Mouse (Mus musculus): ENCODE results near the gene Prr11. TPM values are rescaled to one million over a fixed set of nuclear protein-coding genes. Genes with fewer than 3 reads are reported as not detected.

Prr11 gene
- polyA plus RNA-seq, 1 experiment = 9.3 TPM

GRCm38 (mm10) chr11:87126281-87126823 is 17.8 kb upstream of the Prr11 start:
- TF ChIP-seq MYOG (IDR thresholded peaks at IDR 0.05; ENCODE audit: control insufficient read depth in 1 of 3, insufficient read depth in 1 of 3, insufficient read length in 2 of 3, low read depth in 2 of 3) = no peak
- TF ChIP-seq CEBPB (IDR thresholded peaks at IDR 0.05; ENCODE audit: insufficient read depth, poor library complexity, severe bottlenecking) = no peak
- TF ChIP-seq USF1 (IDR thresholded peaks at IDR 0.05; ENCODE audit: low read depth) = no peak
- TF ChIP-seq TCF12 (IDR thresholded peaks at IDR 0.05; ENCODE audit: insufficient read depth, poor library complexity, severe bottlenecking) = no peak
- no peak for TF ChIP-seq TCF3 (IDR thresholded peaks at IDR 0.05; ENCODE audit: insufficient read length, low read depth)
- no peak for TF ChIP-seq MAX (IDR thresholded peaks at IDR 0.05; ENCODE audit: low read depth)
- TF ChIP-seq SRF (IDR thresholded peaks at IDR 0.05; ENCODE audit: control insufficient read depth, insufficient read length, low read depth) = no peak
- no peak for TF ChIP-seq REST (IDR thresholded peaks at IDR 0.05; ENCODE audit: insufficient read depth, insufficient read length)
- TF ChIP-seq POLR2AphosphoS2 (IDR thresholded peaks at IDR 0.05; ENCODE audit: insufficient read length, low read depth) = no peak
- TF ChIP-seq POLR2A (IDR thresholded peaks at IDR 0.05; ENCODE audit: insufficient read length, low read depth) = no peak
- TF ChIP-seq E2F4 (IDR thresholded peaks at IDR 0.05; ENCODE audit: insufficient read depth) = no peak
- TF ChIP-seq MYOD1 (IDR thresholded peaks at IDR 0.05; ENCODE audit: control insufficient read depth in 1 of 3, insufficient read length in 2 of 3, low read depth in 2 of 3) = no peak
- peaks cover 12% of the 10 kb centered on the region for H3K36me3 ChIP-seq (ENCODE audit: control insufficient read depth, insufficient read depth)
- peak overlapping the region; percentile 64 for H3K4me3 ChIP-seq
- peaks cover 20% of the 10 kb centered on the region for H3K79me2 ChIP-seq (ENCODE audit: control insufficient read depth, insufficient read depth)
- H3ac ChIP-seq (ENCODE audit: control insufficient read depth, insufficient read length) = peak overlapping the region; percentile 59
- no peaks in the 10 kb centered on the region for H3K27me3 ChIP-seq (ENCODE audit: control insufficient read depth, insufficient read depth, insufficient read length)
- peak overlapping the region; percentile 86 for H3K4me2 ChIP-seq (ENCODE audit: low read depth)

- H3K4me3 ChIP-seq = no peak overlapping the region
- H3ac ChIP-seq (ENCODE audit: control insufficient read depth, insufficient read length) = no peak overlapping the region
- peaks cover 12% of the 10 kb centered on the region for H3K36me3 ChIP-seq (ENCODE audit: control insufficient read depth, insufficient read depth)
- peak overlapping the region; percentile 86 for H3K4me2 ChIP-seq (ENCODE audit: low read depth)
- H3K79me2 ChIP-seq (ENCODE audit: control insufficient read depth, insufficient read depth) = peaks cover 20% of the 10 kb centered on the region
- no peaks in the 10 kb centered on the region for H3K27me3 ChIP-seq (ENCODE audit: control insufficient read depth, insufficient read depth, insufficient read length)
- TF ChIP-seq MYOG (IDR thresholded peaks at IDR 0.05; ENCODE audit: control insufficient read depth in 1 of 3, insufficient read depth in 1 of 3, insufficient read length in 2 of 3, low read depth in 2 of 3) = no peak
- TF ChIP-seq POLR2AphosphoS2 (IDR thresholded peaks at IDR 0.05; ENCODE audit: insufficient read length, low read depth) = no peak
- TF ChIP-seq USF1 (IDR thresholded peaks at IDR 0.05; ENCODE audit: low read depth) = no peak
- TF ChIP-seq MAX (IDR thresholded peaks at IDR 0.05; ENCODE audit: low read depth) = no peak
- TF ChIP-seq E2F4 (IDR thresholded peaks at IDR 0.05; ENCODE audit: insufficient read depth) = no peak
- TF ChIP-seq MYOD1 (IDR thresholded peaks at IDR 0.05; ENCODE audit: control insufficient read depth in 1 of 3, insufficient read length in 2 of 3, low read depth in 2 of 3) = no peak
- no peak for TF ChIP-seq TCF3 (IDR thresholded peaks at IDR 0.05; ENCODE audit: insufficient read length, low read depth)
These were observed 17.1 kb upstream of the Prr11 start for GRCm38 (mm10) chr11:87125562-87125961.

- H3K79me2 ChIP-seq (ENCODE audit: control insufficient read depth, insufficient read depth) = peaks cover 10% of the 10 kb centered on the region
- peaks cover 29% of the 10 kb centered on the region for H3K36me3 ChIP-seq (ENCODE audit: control insufficient read depth, insufficient read depth)
- no peaks in the 10 kb centered on the region for H3K27me3 ChIP-seq (ENCODE audit: control insufficient read depth, insufficient read depth, insufficient read length)
- TF ChIP-seq TCF12 (IDR thresholded peaks at IDR 0.05; ENCODE audit: insufficient read depth, poor library complexity, severe bottlenecking) (no peak), MYOD1 (IDR thresholded peaks at IDR 0.05; ENCODE audit: control insufficient read depth in 1 of 3, insufficient read length in 2 of 3, low read depth in 2 of 3) (no peak), E2F4 (IDR thresholded peaks at IDR 0.05; ENCODE audit: insufficient read depth) (no peak), MYOG (IDR thresholded peaks at IDR 0.05; ENCODE audit: control insufficient read depth in 1 of 3, insufficient read depth in 1 of 3, insufficient read length in 2 of 3, low read depth in 2 of 3) (no peak), CEBPB (IDR thresholded peaks at IDR 0.05; ENCODE audit: insufficient read depth, poor library complexity, severe bottlenecking) (no peak), POLR2AphosphoS2 (IDR thresholded peaks at IDR 0.05; ENCODE audit: insufficient read length, low read depth) (no peak)
- no peak overlapping the region for H3K4me3 ChIP-seq
- no peak overlapping the region for H3ac ChIP-seq (ENCODE audit: control insufficient read depth, insufficient read length)
- no peak overlapping the region for H3K4me2 ChIP-seq (ENCODE audit: low read depth)
These were observed 13.4 kb upstream of the Prr11 start for GRCm38 (mm10) chr11:87121864-87122263.

GRCm38 (mm10) chr11:87110172-87110909 is 1.8 kb upstream of the Prr11 start:
- H3K79me2 ChIP-seq (ENCODE audit: control insufficient read depth, insufficient read depth) = peaks cover 86% of the 10 kb centered on the region
- peaks cover 5% of the 10 kb centered on the region for H3K36me3 ChIP-seq (ENCODE audit: control insufficient read depth, insufficient read depth)
- TF ChIP-seq USF1 (IDR thresholded peaks at IDR 0.05; ENCODE audit: low read depth) (no peak), MYOD1 (IDR thresholded peaks at IDR 0.05; ENCODE audit: control insufficient read depth in 1 of 3, insufficient read length in 2 of 3, low read depth in 2 of 3) (no peak), POLR2A (IDR thresholded peaks at IDR 0.05; ENCODE audit: insufficient read length, low read depth) (no peak), TCF12 (IDR thresholded peaks at IDR 0.05; ENCODE audit: insufficient read depth, poor library complexity, severe bottlenecking) (no peak), POLR2AphosphoS2 (IDR thresholded peaks at IDR 0.05; ENCODE audit: insufficient read length, low read depth) (no peak), CEBPB (IDR thresholded peaks at IDR 0.05; ENCODE audit: insufficient read depth, poor library complexity, severe bottlenecking) (no peak)
- H3ac ChIP-seq (ENCODE audit: control insufficient read depth, insufficient read length) = peak overlapping the region; percentile 57
- no peaks in the 10 kb centered on the region for H3K27me3 ChIP-seq (ENCODE audit: control insufficient read depth, insufficient read depth, insufficient read length)
- H3K4me2 ChIP-seq (ENCODE audit: low read depth) = peak overlapping the region; percentile 73
- H3K4me3 ChIP-seq = peak overlapping the region; percentile 89

All from myocyte (in vitro differentiated cells).